Mouse (Mus musculus) liver, embryonic 18 days (tissue): ENCODE measurements around the gene Smim26. TPM values are rescaled to one million over a fixed set of nuclear protein-coding genes. Genes with fewer than 3 reads are reported as not detected.

Source experiments
- polyA plus RNA-seq: library from polyadenylated mRNA; depleted of rRNA; stranded (reverse); fragments of >200 nt; gene quantifications from 2 replicates; pipeline ENCODE4 v1.2.3, GENCODE M21; 2012; rRNA removed

Smim26 gene
- polyA plus RNA-seq: 17.7 and 19.1 TPM in 2 replicates

GRCm38 (mm10) chr2:144593951-144594651, at the start of gene Smim26:
Gene Smim26, plus strand, starts transcription at chr2:144594054.

GRCm38 (mm10) chr2:144550529-144550928, 43.3 kb upstream of the Smim26 start, which contains the start of gene Rbbp9:
Gene Rbbp9, minus strand, starts transcription at chr2:144550869.

GRCm38 (mm10) chr2:144555820-144556552, 37.9 kb upstream of the Smim26 start, which contains the start of gene Sec23b:
Gene Sec23b, plus strand, starts transcription at chr2:144556229.

GRCm38 (mm10) chr2:144599831-144600687, 6.2 kb downstream of the Smim26 start, which contains the start of gene Dtd1:
Gene Dtd1, plus strand, starts transcription at chr2:144599897.

Other genes with a start within 250 kb of the Smim26 start
- 11.7 and 12.5 TPM in 2 replicates for gene Kat14, start 225.1 kb upstream of the Smim26 start, polyA plus RNA-seq
- not detected in 2 replicates for gene Pet117, start 225.1 kb upstream of the Smim26 start, polyA plus RNA-seq
- gene Dzank1, start 66.6 kb upstream of the Smim26 start, polyA plus RNA-seq: 0.06 TPM in 2 replicates
- gene Polr3f, start 66.3 kb upstream of the Smim26 start, polyA plus RNA-seq: 4.2 and 4.5 TPM in 2 replicates
- 6.4 and 6.7 TPM in 2 replicates for gene Rbbp9, start 43.2 kb upstream of the Smim26 start, polyA plus RNA-seq
- gene Sec23b, start 37.8 kb upstream of the Smim26 start, polyA plus RNA-seq: 24.9 and 25.8 TPM in 2 replicates
- 7.7 and 8.6 TPM in 2 replicates for gene Dtd1, start 5.8 kb downstream of the Smim26 start, polyA plus RNA-seq
- gene Scp2d1, start 229.6 kb downstream of the Smim26 start, polyA plus RNA-seq: not detected in 2 replicates